In genomic region chr3:144672016-144672415, GRCm38 (mm10) we compare ENCODE assay signal across 25 mouse cellular contexts. TPM values are rescaled to one million over a fixed set of nuclear protein-coding genes. Genes with fewer than 3 reads are reported as not detected.
A peak's percentile ranks its signal among the peaks of the same experiment; 100 is the strongest.
DNase-seq lines count a peak whose midpoint lies in the region; ATAC-seq and TF ChIP-seq lines count a peak whose summit lies in the region.
"Had no signal": no experiment of that assay in that cellular context is flagged by ENCODE, and none has a peak within 500 bp of the region (broad histone marks: within the 10 kb centered on the region; RNA-seq: fewer than 3 reads in every experiment).

No protein-coding gene starts in this region.

- H3K9ac ChIP-seq in heart, embryonic 16.5 days (ENCODE audit: low read length): no peak overlapping the region
- peak overlapping the region; percentile 31 for H3K9ac ChIP-seq in liver, embryonic 16.5 days (ENCODE audit: low read depth, low read length)
- H3K9ac ChIP-seq: forebrain, embryonic 15.5 days; heart, embryonic 13.5 days; limb, embryonic 13.5 days had no signal

- H3K27ac ChIP-seq in heart, embryonic 16.5 days (ENCODE audit: low read length): no peak overlapping the region
- H3K27ac ChIP-seq in bone marrow, adult 2 months (ENCODE audit: control insufficient read depth, insufficient read depth, low read depth, low read length, poor library complexity): peak overlapping the region; percentile 34; the same call in 1 of the 2 replicates
- H3K27ac ChIP-seq in liver, embryonic 16.5 days (ENCODE audit: low read length): peak overlapping the region; percentile 99
- H3K27ac ChIP-seq: forebrain, embryonic 10.5 days; forebrain, embryonic 15.5 days; heart, embryonic 13.5 days; layer of hippocampus, adult 2 months; left cerebral cortex, adult 2 months; limb, embryonic 13.5 days; macrophage had no signal

- H3K27me3 ChIP-seq in heart, embryonic 16.5 days (ENCODE audit: control insufficient read depth, insufficient read depth, low read length): no peaks in the 10 kb centered on the region
- no peaks in the 10 kb centered on the region for H3K27me3 ChIP-seq in liver, embryonic 16.5 days (ENCODE audit: control insufficient read depth, insufficient read depth, low read depth, low read length)
- H3K27me3 ChIP-seq: forebrain, embryonic 15.5 days; limb, embryonic 13.5 days had no signal

- TF ChIP-seq CTCF in bone marrow, adult 2 months (IDR thresholded peaks at IDR 0.05; ENCODE audit: control insufficient read depth, insufficient read depth, low read length): no peak

- H3K4me1 ChIP-seq in heart, embryonic 16.5 days (ENCODE audit: control insufficient read depth, insufficient read depth, low read length): 0 out of 2 replicates have a peak, but pooled peaks cover 4% of the 10 kb centered on the region
- peaks cover 6% of the 10 kb centered on the region for H3K4me1 ChIP-seq in bone marrow, adult 2 months (ENCODE audit: control insufficient read depth, insufficient read depth, low read length)
- peaks cover 61% of the 10 kb centered on the region for H3K4me1 ChIP-seq in liver, embryonic 16.5 days (ENCODE audit: control insufficient read depth, low read depth, low read length)
- H3K4me1 ChIP-seq: forebrain, embryonic 15.5 days; limb, embryonic 13.5 days had no signal

- peak; percentile 34; the same call in 1 of the 2 replicates for ATAC-seq in heart, embryonic 16.5 days (replicated peaks; ENCODE audit: extremely low read depth, insufficient read depth, low FRiP score)
- ATAC-seq in liver, embryonic 16.5 days (ENCODE audit: low read depth): no peak
- ATAC-seq: activated CD4-positive, CD25-positive, alpha-beta regulatory T cell, adult 4 months; forebrain, embryonic 15.5 days; hindbrain, embryonic 16.5 days had no signal

- H3K36me3 ChIP-seq in heart, embryonic 16.5 days (ENCODE audit: control insufficient read depth, insufficient read depth): no peaks in the 10 kb centered on the region
- H3K36me3 ChIP-seq in liver, embryonic 16.5 days (ENCODE audit: control insufficient read depth, insufficient read depth): no peaks in the 10 kb centered on the region
- H3K36me3 ChIP-seq: forebrain, embryonic 10.5 days; forebrain, embryonic 15.5 days; heart, embryonic 13.5 days; limb, embryonic 13.5 days had no signal

- WGBS in heart, embryonic 16.5 days: 53% methylated on average over 8 of the region's 8 CpGs
- WGBS in bone marrow, adult 2 months: 68% methylated on average over 8 of the region's 8 CpGs
- WGBS in liver, embryonic 16.5 days (ENCODE audit: insufficient replicate concordance): 38% methylated on average over 8 of the region's 8 CpGs

- intact Hi-C loops in heart, postnatal 36 days (cut with DNase I): no loop called here

- H3K4me2 ChIP-seq in heart, embryonic 16.5 days (ENCODE audit: low read depth, low read length): no peak overlapping the region
- peak overlapping the region; percentile 76 for H3K4me2 ChIP-seq in liver, embryonic 16.5 days (ENCODE audit: low read depth, low read length)
- H3K4me2 ChIP-seq: forebrain, embryonic 15.5 days; heart, embryonic 13.5 days; limb, embryonic 13.5 days had no signal

- no peaks in the 10 kb centered on the region for H3K9me3 ChIP-seq in heart, embryonic 16.5 days (replicated peaks; ENCODE audit: control insufficient read depth, low read length)
- no peaks in the 10 kb centered on the region for H3K9me3 ChIP-seq in liver, embryonic 16.5 days (replicated peaks; ENCODE audit: control insufficient read depth, low read length)
- H3K9me3 ChIP-seq: forebrain, embryonic 10.5 days; forebrain, embryonic 15.5 days; heart, embryonic 13.5 days; limb, embryonic 13.5 days had no signal

- DNase-seq in heart, postnatal 36 days: no peak
- DNase-seq in heart, postnatal 4 days: peak; percentile 49
- DNase-seq in Muller cell, postnatal 12 days (ENCODE audit: inconsistent ontology term): no peak
- DNase-seq: adrenal gland, adult 2 months; B cell, adult 2 months; cerebellum, adult 8-10 months; cerebellum, postnatal 25 days; gastrocnemius, postnatal 25 days; kidney, adult 18-20 months; kidney, postnatal 36 days; lung, adult 2 months; lung, postnatal 10 days; midbrain, embryonic 14.5 days had no signal

- TF ChIP-seq POLR2A in bone marrow, adult 2 months (IDR thresholded peaks at IDR 0.05; ENCODE audit: borderline replicate concordance, control insufficient read depth, low read depth, low read length): no peak

- H3K4me3 ChIP-seq in heart, embryonic 16.5 days (ENCODE audit: low read length): no peak overlapping the region
- H3K4me3 ChIP-seq in bone marrow, adult 2 months (replicated peaks; ENCODE audit: control insufficient read depth, low read depth, low read length): no peak overlapping the region
- H3K4me3 ChIP-seq in liver, embryonic 16.5 days (ENCODE audit: low read depth, low read length): no peak overlapping the region
- H3K4me3 ChIP-seq: forebrain, embryonic 10.5 days; forebrain, embryonic 15.5 days; heart, embryonic 13.5 days; layer of hippocampus, adult 2 months; left cerebral cortex, adult 2 months; limb, embryonic 13.5 days had no signal

RNA-seq across cellular contexts. Expression of gene Sh3glb1, which starts 48.1 kb away (rescaled TPM):
- 144 and 148 TPM in 2 replicates for polyA plus RNA-seq in heart, embryonic 16.5 days (2015; fragmentation: Nextera tagmentation; extraction: Ambion mirVana)
- total RNA-seq in heart, postnatal 36 days (2021): 100 to 1,000 TPM; 372 to 397 TPM
- polyA plus RNA-seq in bone marrow, adult 2 months (2011; ENCODE audit: insufficient read depth, insufficient read length, low replicate concordance, missing spikeins): 115 and 118 TPM in 2 replicates
- 100 to 1,000 TPM; 260 to 261 TPM for total RNA-seq in heart, postnatal 4 days (2021)
- 78.8 and 83.3 TPM in 2 replicates for polyA plus RNA-seq in liver, embryonic 16.5 days (2015; fragmentation: Nextera tagmentation; extraction: Ambion mirVana)
